Mouse (Mus musculus): ENCODE measurements around the gene Nt5c2.

GRCm38 (mm10) chr19:47046343-47046742 lies 31.4 kb upstream of the Nt5c2 start:
- TF ChIP-seq CTCF (IDR thresholded peaks at IDR 0.05) (peak; percentile 44), EP300 (IDR thresholded peaks at IDR 0.05) (no peak)

All from lung, postnatal 0 days (tissue).